Mouse (Mus musculus) spleen, embryonic (tissue): ENCODE data around the gene Ccdc136.

Experiments
- CTCF ChIA-PET: fragments of 350-600 bp; sonication (Branson Sonifier 250); formaldehyde crosslinking; loops from one replicate; lab custom pipeline; 2022; lab: Charles Lee

Gene Ccdc136

DNA sequence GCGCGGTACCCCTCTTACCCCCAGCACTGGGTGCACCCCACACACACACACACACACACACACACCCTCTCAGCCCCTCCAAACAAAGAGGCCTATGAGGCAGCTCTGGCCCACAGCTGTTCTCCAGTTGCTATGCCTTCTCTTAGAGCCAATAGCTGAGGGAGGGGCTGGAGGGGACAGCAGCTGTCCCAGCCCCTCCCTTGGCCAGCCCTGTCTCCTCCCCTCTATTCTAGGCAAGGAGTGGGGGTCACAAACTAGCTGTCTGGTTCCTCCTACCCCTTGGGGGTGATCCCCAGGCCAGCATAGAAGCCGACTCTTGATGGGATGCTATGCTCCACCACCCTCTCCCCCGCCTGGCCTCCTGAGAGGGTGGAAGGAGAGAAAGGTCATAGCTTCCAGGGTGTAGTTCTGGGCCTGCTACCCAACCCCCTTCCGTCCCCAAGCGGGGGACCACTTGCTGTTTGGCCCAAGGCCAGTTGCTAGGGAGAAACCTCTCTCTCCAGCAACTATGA, 39.9 kb downstream of the Ccdc136 start:
- CTCF ChIA-PET = no interaction called here

GRCm38 (mm10) chr6:29436461-29436934, 40.4 kb downstream of the Ccdc136 start:
- CTCF ChIA-PET = no interaction called here

DNA sequence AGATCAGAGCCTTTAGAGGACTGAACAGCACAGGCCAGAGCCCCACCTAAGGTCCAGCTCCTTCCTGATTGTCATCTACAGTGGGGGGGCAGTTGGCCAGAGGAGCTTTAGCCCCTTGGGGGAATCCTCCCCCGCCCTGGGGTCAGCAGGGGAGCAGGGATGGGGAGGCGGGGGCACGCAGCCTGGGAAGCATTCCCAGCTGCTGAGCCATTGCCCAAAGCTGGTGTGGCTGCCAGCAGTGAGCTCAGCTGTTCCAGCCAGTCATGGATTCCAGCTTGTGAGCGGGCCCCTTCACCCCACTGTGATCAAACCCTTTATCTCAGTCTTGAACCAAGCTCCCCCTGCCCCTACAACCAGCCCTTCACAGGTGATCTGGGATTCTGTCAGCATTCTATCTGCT, 43.1 kb downstream of the Ccdc136 start:
- CTCF ChIA-PET = no interaction called here

- CTCF ChIA-PET = no interaction called here
Observed at GRCm38 (mm10) chr6:29439789-29440188, 43.7 kb downstream of the Ccdc136 start.

DNA sequence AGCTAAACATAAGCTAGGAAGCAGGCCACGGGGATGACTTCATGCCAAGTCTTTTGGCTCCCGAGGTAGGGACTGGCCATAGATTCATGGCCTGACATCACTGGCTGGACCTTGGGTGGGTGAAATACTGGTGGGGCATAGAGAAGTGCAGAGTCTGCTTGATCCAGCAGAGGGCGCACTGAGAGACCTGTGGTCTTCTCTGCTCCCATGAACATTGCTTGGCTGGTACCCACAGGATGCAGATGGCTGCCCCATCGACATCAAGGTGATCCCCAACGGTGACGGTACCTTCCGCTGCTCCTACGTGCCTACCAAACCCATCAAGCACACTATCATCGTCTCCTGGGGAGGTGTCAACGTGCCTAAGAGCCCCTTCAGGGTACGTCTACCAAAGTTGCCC, 48.7 kb downstream of the Ccdc136 start:
- CTCF ChIA-PET = interaction anchor here (0.9 kb wide), 1 partner anchor 202 kb away, joined by 4 read pairs; no protein-coding TSS in a partner anchor

DNA sequence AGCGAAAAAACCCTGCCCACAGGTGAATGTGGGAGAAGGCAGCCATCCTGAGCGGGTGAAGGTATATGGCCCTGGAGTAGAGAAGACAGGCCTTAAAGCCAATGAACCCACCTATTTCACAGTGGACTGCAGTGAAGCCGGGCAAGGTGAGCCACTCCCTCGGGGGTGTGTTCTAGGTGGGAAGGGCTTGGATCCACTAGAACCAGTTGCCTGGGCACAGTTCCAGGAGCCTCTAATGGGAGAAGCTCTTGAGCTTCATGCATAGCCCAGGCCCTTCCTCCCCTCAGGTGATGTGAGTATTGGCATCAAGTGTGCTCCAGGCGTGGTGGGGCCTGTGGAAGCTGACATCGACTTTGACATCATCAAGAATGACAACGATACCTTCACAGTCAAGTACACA, 49.2 kb downstream of the Ccdc136 start:
- CTCF ChIA-PET = no interaction called here

GRCm38 (mm10) chr6:29449858-29450257, 53.7 kb downstream of the Ccdc136 start:
- CTCF ChIA-PET = no interaction called here

DNA sequence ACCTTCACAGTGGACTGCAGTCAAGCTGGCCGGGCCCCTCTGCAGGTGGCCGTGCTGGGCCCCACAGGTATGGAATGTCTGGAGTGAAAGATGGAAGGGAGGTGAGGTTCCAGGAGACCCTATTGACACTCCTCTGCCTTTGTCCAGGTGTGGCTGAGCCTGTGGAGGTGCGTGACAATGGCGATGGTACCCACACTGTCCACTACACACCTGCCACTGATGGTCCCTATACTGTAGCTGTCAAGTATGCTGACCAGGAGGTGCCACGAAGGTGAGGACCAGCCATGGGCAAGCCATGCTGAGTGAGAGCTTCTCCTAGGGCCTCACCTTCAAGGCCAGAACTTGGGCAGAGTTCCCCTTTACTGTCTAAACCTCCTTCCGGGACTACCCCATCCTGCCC, 54.6 kb downstream of the Ccdc136 start:
- CTCF ChIA-PET = no interaction called here

GRCm38 (mm10) chr6:29461502-29461901, 65.4 kb downstream of the Ccdc136 start:
- CTCF ChIA-PET = no interaction called here

- CTCF ChIA-PET = no interaction called here
Observed at GRCm38 (mm10) chr6:29463388-29463787, 67.3 kb downstream of the Ccdc136 start.

DNA sequence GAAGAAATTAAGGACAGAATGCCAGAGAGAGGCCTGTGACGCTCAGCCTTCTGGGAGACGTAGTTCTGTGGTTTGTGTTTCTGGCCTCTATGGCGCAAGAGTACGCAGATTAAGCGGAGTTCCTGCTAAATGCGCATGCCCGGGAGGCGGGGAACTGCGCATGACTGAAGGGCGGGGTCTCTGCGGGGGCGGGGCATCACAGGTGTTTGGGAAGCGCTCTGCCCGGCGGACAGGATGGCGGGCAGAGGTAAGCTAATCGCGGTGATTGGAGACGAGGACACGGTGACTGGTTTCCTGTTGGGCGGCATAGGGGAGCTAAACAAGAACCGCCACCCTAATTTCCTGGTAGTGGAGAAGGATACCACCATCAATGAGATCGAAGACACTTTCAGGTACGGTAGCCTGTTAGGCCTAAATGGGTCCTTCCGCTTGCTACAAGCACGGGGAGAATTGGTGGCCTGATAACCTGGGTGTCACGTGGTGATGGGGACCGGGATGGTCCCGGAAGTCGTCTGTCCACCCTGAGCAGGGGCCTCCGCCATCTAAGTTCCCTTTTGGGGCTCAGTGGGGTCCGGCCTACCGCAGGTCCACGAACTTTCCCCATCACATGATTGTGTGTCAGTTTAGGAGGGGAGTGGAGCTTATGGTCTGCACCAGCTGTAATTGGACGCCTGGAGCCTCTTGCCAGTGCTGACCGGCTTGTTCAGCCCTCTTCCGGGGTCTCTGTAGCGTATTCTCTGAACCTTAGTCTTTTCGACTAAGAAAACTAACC, 71.7 kb downstream of the Ccdc136 start, which contains the start of gene Atp6v1f:
Gene Atp6v1f (plus strand): TSS at position 136 of the 772 bp plus-strand sequence.
- CTCF ChIA-PET = no interaction called here

- CTCF ChIA-PET = no interaction called here
Observed at GRCm38 (mm10) chr6:29468851-29469250, 72.7 kb downstream of the Ccdc136 start.

GRCm38 (mm10) chr6:29471137-29471536, 75.0 kb downstream of the Ccdc136 start, which contains the start of gene Atp6v1fnb:
Gene Atp6v1fnb, plus strand, starts transcription at chr6:29471437.
- CTCF ChIA-PET = no interaction called here

DNA sequence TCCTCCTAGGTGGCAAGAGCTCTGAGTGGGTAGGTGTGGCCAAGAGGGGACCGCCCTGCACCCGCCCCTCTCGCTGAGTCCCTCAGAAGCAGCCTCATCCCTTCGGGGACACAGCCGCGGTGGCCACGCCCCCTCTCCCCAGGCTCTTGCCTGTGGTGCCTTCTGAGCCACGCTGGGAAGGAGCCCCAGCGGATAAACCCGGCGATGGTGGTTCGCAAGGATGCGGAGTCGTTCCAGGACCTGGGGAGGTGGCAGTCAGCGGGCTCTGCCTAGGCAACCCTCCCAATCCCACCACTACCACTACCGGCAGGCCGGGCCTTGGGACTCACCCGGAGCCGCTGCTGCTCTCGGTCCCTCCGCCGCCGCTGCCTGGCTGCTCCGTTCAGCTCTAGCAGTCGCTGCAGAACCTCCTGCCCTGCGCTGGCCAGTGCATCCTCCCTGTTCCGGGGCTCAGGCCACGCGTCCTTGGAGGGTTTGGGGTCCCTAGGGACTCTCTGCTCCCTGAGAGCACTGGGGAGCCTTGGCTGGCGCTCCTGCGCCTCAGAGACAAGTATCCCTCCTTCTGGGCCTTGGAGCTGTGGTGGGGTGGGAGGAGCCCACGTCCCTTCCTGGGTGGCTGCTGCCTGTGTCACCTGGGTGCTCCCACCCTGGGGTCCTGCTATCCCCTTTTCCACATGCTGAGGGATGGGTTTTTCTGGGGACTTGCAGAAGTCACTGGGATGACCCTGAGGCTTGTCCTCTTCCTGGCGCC, 78.0 kb downstream of the Ccdc136 start:
- CTCF ChIA-PET = interaction anchor here (0.9 kb wide), 1 partner anchor 11 kb away, joined by 3 read pairs; no protein-coding TSS in a partner anchor

GRCm38 (mm10) chr6:29474736-29475135, 78.6 kb downstream of the Ccdc136 start:
- CTCF ChIA-PET = interaction anchor here (0.9 kb wide), 1 partner anchor 10 kb away, joined by 3 read pairs; no protein-coding TSS in a partner anchor
